Comparison of ENCODE assay signal across 37 mouse cellular contexts in the genomic region with DNA sequence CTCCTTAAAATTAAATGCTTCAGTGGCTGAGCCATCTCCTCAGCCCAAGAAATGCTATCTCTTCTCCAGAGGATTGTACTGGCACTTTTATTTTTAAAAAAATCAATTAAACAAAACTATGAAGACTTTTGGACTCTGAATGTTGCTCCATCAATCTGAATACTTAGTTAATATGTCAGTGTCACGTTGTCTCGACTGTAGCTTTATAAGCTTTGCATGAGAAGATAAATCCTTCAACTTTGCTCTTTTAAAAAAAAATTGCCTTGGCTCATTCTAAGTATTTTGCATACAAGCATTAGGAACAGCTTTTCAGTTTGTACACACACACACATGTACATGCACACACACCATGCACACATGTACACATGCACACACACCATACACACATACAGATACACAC. TPM values are rescaled to one million over a fixed set of nuclear protein-coding genes. Genes with fewer than 3 reads are reported as not detected.
"Had no signal": no experiment of that assay in that cellular context is flagged by ENCODE, and none has a peak within 500 bp of the region (broad histone marks: within the 10 kb centered on the region; RNA-seq: fewer than 3 reads in every experiment).

No protein-coding gene starts in this region.

- H3K27me3 ChIP-seq: limb, embryonic 12.5 days; liver, embryonic 12.5 days; liver, embryonic 13.5 days; lung, embryonic 15.5 days; midbrain, embryonic 12.5 days; midbrain, embryonic 13.5 days; midbrain, embryonic 15.5 days; neural tube, embryonic 12.5 days; neural tube, embryonic 13.5 days had no signal

- H3K4me3 ChIP-seq: limb, embryonic 10.5 days; limb, embryonic 12.5 days; limb, embryonic 13.5 days; limb, embryonic 15.5 days; liver, embryonic 12.5 days; liver, embryonic 13.5 days; liver, embryonic 15.5 days; lung, embryonic 15.5 days; megakaryocyte, embryonic 14.5 days; midbrain, embryonic 10.5 days; midbrain, embryonic 12.5 days; midbrain, embryonic 13.5 days; midbrain, embryonic 15.5 days; myocyte; neural tube, embryonic 12.5 days; neural tube, embryonic 13.5 days had no signal

- H3K4me2 ChIP-seq: limb, embryonic 12.5 days; limb, embryonic 13.5 days; limb, embryonic 15.5 days; liver, embryonic 11.5 days; liver, embryonic 12.5 days; liver, embryonic 13.5 days; liver, embryonic 15.5 days; lung, embryonic 14.5 days; lung, embryonic 15.5 days; midbrain, embryonic 11.5 days; midbrain, embryonic 12.5 days; midbrain, embryonic 13.5 days; midbrain, embryonic 15.5 days; neural tube, embryonic 12.5 days; neural tube, embryonic 13.5 days had no signal

- DNase-seq: left cerebral cortex, postnatal 4 days; liver; liver, embryonic 13.5 days; lung, adult 18-20 months; lung, adult 2 months; lung, embryonic 14.5 days; lung, postnatal 10 days; lung, postnatal 14 days; lung, postnatal 36 days; lung, postnatal 4 days; midbrain, embryonic 14.5 days had no signal

- H3K9ac ChIP-seq: limb, embryonic 12.5 days; limb, embryonic 13.5 days; limb, embryonic 15.5 days; liver, embryonic 12.5 days; liver, embryonic 13.5 days; liver, embryonic 14.5 days; liver, embryonic 15.5 days; lung, embryonic 14.5 days; lung, embryonic 15.5 days; midbrain, embryonic 12.5 days; midbrain, embryonic 13.5 days; midbrain, embryonic 15.5 days; neural tube, embryonic 12.5 days; neural tube, embryonic 13.5 days had no signal

- H3K9me3 ChIP-seq: limb, embryonic 10.5 days; limb, embryonic 12.5 days; limb, embryonic 13.5 days; limb, embryonic 15.5 days; liver, embryonic 12.5 days; liver, embryonic 13.5 days; liver, embryonic 15.5 days; lung, embryonic 15.5 days; midbrain, embryonic 10.5 days; midbrain, embryonic 12.5 days; midbrain, embryonic 13.5 days; midbrain, embryonic 15.5 days; neural tube, embryonic 12.5 days; neural tube, embryonic 13.5 days had no signal

- H3K27ac ChIP-seq: limb, embryonic 10.5 days; limb, embryonic 12.5 days; limb, embryonic 13.5 days; limb, embryonic 15.5 days; liver, embryonic 12.5 days; liver, embryonic 13.5 days; liver, embryonic 14.5 days; liver, embryonic 15.5 days; lung, embryonic 15.5 days; macrophage; midbrain, embryonic 10.5 days; midbrain, embryonic 12.5 days; midbrain, embryonic 13.5 days; midbrain, embryonic 15.5 days; neural tube, embryonic 12.5 days; neural tube, embryonic 13.5 days had no signal

- ATAC-seq: liver, embryonic 12.5 days; lung, postnatal 0 days; midbrain, embryonic 13.5 days; midbrain, embryonic 15.5 days; midbrain, embryonic 16.5 days had no signal

- H3K36me3 ChIP-seq: limb, embryonic 10.5 days; limb, embryonic 12.5 days; limb, embryonic 13.5 days; limb, embryonic 15.5 days; liver, embryonic 12.5 days; liver, embryonic 13.5 days; liver, embryonic 15.5 days; lung, embryonic 15.5 days; midbrain, embryonic 10.5 days; midbrain, embryonic 12.5 days; midbrain, embryonic 13.5 days; midbrain, embryonic 15.5 days; neural tube, embryonic 12.5 days; neural tube, embryonic 13.5 days had no signal

- H3K4me1 ChIP-seq: limb, embryonic 10.5 days; limb, embryonic 12.5 days; limb, embryonic 15.5 days; liver, embryonic 12.5 days; liver, embryonic 13.5 days; liver, embryonic 15.5 days; lung, embryonic 15.5 days; midbrain, embryonic 12.5 days; neural tube, embryonic 12.5 days; neural tube, embryonic 13.5 days had no signal

RNA-seq across cellular contexts. Expression of a gene that starts 3.1 kb away (rescaled TPM):
- total RNA-seq: megakaryocyte progenitor cell, adult 5-6 weeks; megakaryocyte, adult 5-6 weeks; monocyte, adult 5-6 weeks had no signal
- polyA plus RNA-seq: limb, embryonic 10.5 days; limb, embryonic 11.5 days; limb, embryonic 12.5 days; limb, embryonic 13.5 days; liver, embryonic 11.5 days; lung, adult 2 months; lung, embryonic 14.5 days; lung, embryonic 15.5 days; lung, postnatal 0 days; myocyte; neural tube, embryonic 11.5 days had no signal
